In the genomic region with DNA sequence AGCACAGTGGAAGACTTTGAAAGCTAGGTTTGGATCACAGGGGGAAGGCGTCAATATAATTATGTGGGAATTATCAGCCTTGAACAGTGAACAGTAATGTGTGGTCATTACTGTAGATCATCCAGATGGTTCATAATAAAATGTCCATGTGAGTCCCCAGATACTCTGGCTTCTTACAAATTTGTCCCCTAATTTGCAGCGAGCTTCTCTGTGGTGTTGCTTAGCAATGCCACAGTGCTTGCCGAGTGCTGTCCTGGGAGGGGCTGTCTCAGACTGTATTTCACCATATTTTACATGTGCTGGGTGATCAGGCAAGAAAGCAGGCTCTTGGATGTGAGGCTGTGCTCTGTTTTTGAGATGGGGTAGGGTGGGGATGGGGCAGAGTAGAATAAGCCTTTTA, we compare ENCODE assay signal across 20 mouse cellular contexts.
A peak's percentile ranks its signal among the peaks of the same experiment; 100 is the strongest.
DNase-seq lines count a peak whose midpoint lies in the region; ATAC-seq and TF ChIP-seq lines count a peak whose summit lies in the region.
"Had no signal": no experiment of that assay in that cellular context is flagged by ENCODE, and none has a peak within 500 bp of the region (broad histone marks: within the 10 kb centered on the region; RNA-seq: fewer than 3 reads in every experiment).

No protein-coding gene starts in this region.

- H3K4me3 ChIP-seq in embryonic facial prominence, embryonic 11.5 days (ENCODE audit: low read depth, low read length), result no peak overlapping the region
- H3K4me3 ChIP-seq in embryonic facial prominence, embryonic 10.5 days, result no peak overlapping the region
- no peak overlapping the region for H3K4me3 ChIP-seq in neural tube, embryonic 13.5 days
- no peak overlapping the region for H3K4me3 ChIP-seq in hindbrain, postnatal 0 days (ENCODE audit: low read length)
- H3K4me3 ChIP-seq: heart, embryonic 15.5 days; neural tube, embryonic 12.5 days had no signal

- H3K4me2 ChIP-seq in embryonic facial prominence, embryonic 11.5 days (ENCODE audit: low read depth, low read length), result no peak overlapping the region
- no peak overlapping the region for H3K4me2 ChIP-seq in neural tube, embryonic 13.5 days
- H3K4me2 ChIP-seq in hindbrain, postnatal 0 days (ENCODE audit: low read depth, low read length), result no peak overlapping the region
- H3K4me2 ChIP-seq: heart, embryonic 15.5 days; neural tube, embryonic 12.5 days had no signal

- H3K27me3 ChIP-seq in embryonic facial prominence, embryonic 11.5 days (ENCODE audit: control insufficient read depth, insufficient read depth, low read length), result no peaks in the 10 kb centered on the region
- no peaks in the 10 kb centered on the region for H3K27me3 ChIP-seq in embryonic facial prominence, embryonic 10.5 days (replicated peaks; ENCODE audit: low read depth, poor library complexity, severe bottlenecking)
- H3K27me3 ChIP-seq in neural tube, embryonic 13.5 days, result no peaks in the 10 kb centered on the region
- no peaks in the 10 kb centered on the region for H3K27me3 ChIP-seq in hindbrain, postnatal 0 days (ENCODE audit: insufficient read depth, low read length)
- H3K27me3 ChIP-seq: heart, embryonic 15.5 days; neural tube, embryonic 12.5 days had no signal

- H3K36me3 ChIP-seq in embryonic facial prominence, embryonic 11.5 days (replicated peaks; ENCODE audit: control insufficient read depth, insufficient read depth, low read depth, low read length), result no peaks in the 10 kb centered on the region
- H3K36me3 ChIP-seq in embryonic facial prominence, embryonic 10.5 days (replicated peaks), result no peaks in the 10 kb centered on the region
- no peaks in the 10 kb centered on the region for H3K36me3 ChIP-seq in neural tube, embryonic 13.5 days
- H3K36me3 ChIP-seq in hindbrain, postnatal 0 days (ENCODE audit: insufficient read depth, low read length), result no peaks in the 10 kb centered on the region
- H3K36me3 ChIP-seq: G1E; heart, embryonic 15.5 days; neural tube, embryonic 12.5 days had no signal

- H3K27ac ChIP-seq in embryonic facial prominence, embryonic 11.5 days (replicated peaks; ENCODE audit: low read depth, low read length), result 0 out of 2 replicates have a peak overlapping the region, but pooled peaks have one; percentile 28
- H3K27ac ChIP-seq in embryonic facial prominence, embryonic 10.5 days (replicated peaks), result no peak overlapping the region
- H3K27ac ChIP-seq in neural tube, embryonic 13.5 days (replicated peaks), result peak overlapping the region; percentile 55
- H3K27ac ChIP-seq in hindbrain, postnatal 0 days, result peak overlapping the region; percentile 1; the same call in 1 of the 2 replicates
- H3K27ac ChIP-seq: heart, embryonic 15.5 days; neural tube, embryonic 12.5 days; stomach, postnatal 0 days had no signal

- no peak for TF ChIP-seq CTCF in hindbrain, postnatal 0 days (IDR thresholded peaks at IDR 0.05; ENCODE audit: low read depth)

- ATAC-seq in embryonic facial prominence, embryonic 11.5 days (replicated peaks; ENCODE audit: insufficient number of reproducible peaks, low FRiP score, low TSS enrichment, low read depth), result 0 out of 2 replicates have a peak, but pooled peaks have one; percentile 3
- peak; percentile 74 for ATAC-seq in neural tube, embryonic 13.5 days (ENCODE audit: low read depth)
- ATAC-seq in hindbrain, postnatal 0 days, result peak; percentile 79
- ATAC-seq: CD4-positive, CD25-positive, alpha-beta regulatory T cell, adult 4 months; liver, postnatal 0 days had no signal

- WGBS in embryonic facial prominence, embryonic 11.5 days, result 67% methylated on average over 3 of the region's 3 CpGs
- WGBS in embryonic facial prominence, embryonic 10.5 days, result 84% methylated on average over 3 of the region's 3 CpGs
- WGBS in neural tube, embryonic 13.5 days, result 20% methylated on average over 3 of the region's 3 CpGs
- 37% methylated on average over 3 of the region's 3 CpGs for WGBS in hindbrain, postnatal 0 days

- no peak for DNase-seq in embryonic facial prominence, embryonic 11.5 days (ENCODE audit: low spot score)
- DNase-seq in embryonic facial prominence, embryonic 10.5 days (ENCODE audit: low spot score), result no peak
- DNase-seq in neural tube, embryonic 10.5 days (ENCODE audit: extremely low spot score, low spot score), result no peak
- DNase-seq in hindbrain, postnatal 0 days (ENCODE audit: low spot score), result peak; percentile 43
- no peak for DNase-seq in urinary bladder, postnatal 4 days (ENCODE audit: low spot score in 2 of 2)
- no peak for DNase-seq in adrenal gland, adult (ENCODE audit: inconsistent age in 2 of 2, low spot score in 1 of 2)
- DNase-seq in kidney, postnatal 10 days, result no peak
- DNase-seq: cerebellum, postnatal 14 days; heart, adult 11 months; kidney, adult 18-20 months; kidney, postnatal 36 days; liver; liver, postnatal 0 days; right cerebral cortex, postnatal 25 days had no signal

- no peaks in the 10 kb centered on the region for H3K9me3 ChIP-seq in embryonic facial prominence, embryonic 11.5 days (replicated peaks; ENCODE audit: control insufficient read depth, low read length)
- no peaks in the 10 kb centered on the region for H3K9me3 ChIP-seq in embryonic facial prominence, embryonic 10.5 days
- no peaks in the 10 kb centered on the region for H3K9me3 ChIP-seq in neural tube, embryonic 13.5 days
- no peaks in the 10 kb centered on the region for H3K9me3 ChIP-seq in hindbrain, postnatal 0 days (ENCODE audit: low read length)
- H3K9me3 ChIP-seq: heart, embryonic 15.5 days; neural tube, embryonic 12.5 days had no signal

- no peak overlapping the region for H3K9ac ChIP-seq in embryonic facial prominence, embryonic 11.5 days (replicated peaks; ENCODE audit: low read length)
- H3K9ac ChIP-seq in neural tube, embryonic 13.5 days, result no peak overlapping the region
- H3K9ac ChIP-seq in hindbrain, postnatal 0 days (replicated peaks; ENCODE audit: low read length), result no peak overlapping the region
- H3K9ac ChIP-seq: heart, embryonic 15.5 days; liver, postnatal 0 days; neural tube, embryonic 12.5 days had no signal

- no peaks in the 10 kb centered on the region for H3K4me1 ChIP-seq in embryonic facial prominence, embryonic 11.5 days (ENCODE audit: control insufficient read depth, insufficient read depth, low read length)
- H3K4me1 ChIP-seq in embryonic facial prominence, embryonic 10.5 days, result peaks cover 5% of the 10 kb centered on the region; the same call in 1 of the 2 replicates
- peaks cover 24% of the 10 kb centered on the region for H3K4me1 ChIP-seq in neural tube, embryonic 13.5 days (replicated peaks)
- H3K4me1 ChIP-seq in hindbrain, postnatal 0 days (ENCODE audit: insufficient read depth, low read length), result peaks cover under 1% of the 10 kb centered on the region
- H3K4me1 ChIP-seq: neural tube, embryonic 12.5 days had no signal

Comparison
In these comparisons a context has a peak if more than half of its experiments do, and no peak if none do; other contexts are left out.
1. ATAC-seq: peak in every context shown above with its lines; median percentile 79 in hindbrain, postnatal 0 days; 74 in neural tube, embryonic 13.5 days; 3 in embryonic facial prominence, embryonic 11.5 days.